8 mouse cellular contexts compared by ENCODE assay signal in the genomic region with DNA sequence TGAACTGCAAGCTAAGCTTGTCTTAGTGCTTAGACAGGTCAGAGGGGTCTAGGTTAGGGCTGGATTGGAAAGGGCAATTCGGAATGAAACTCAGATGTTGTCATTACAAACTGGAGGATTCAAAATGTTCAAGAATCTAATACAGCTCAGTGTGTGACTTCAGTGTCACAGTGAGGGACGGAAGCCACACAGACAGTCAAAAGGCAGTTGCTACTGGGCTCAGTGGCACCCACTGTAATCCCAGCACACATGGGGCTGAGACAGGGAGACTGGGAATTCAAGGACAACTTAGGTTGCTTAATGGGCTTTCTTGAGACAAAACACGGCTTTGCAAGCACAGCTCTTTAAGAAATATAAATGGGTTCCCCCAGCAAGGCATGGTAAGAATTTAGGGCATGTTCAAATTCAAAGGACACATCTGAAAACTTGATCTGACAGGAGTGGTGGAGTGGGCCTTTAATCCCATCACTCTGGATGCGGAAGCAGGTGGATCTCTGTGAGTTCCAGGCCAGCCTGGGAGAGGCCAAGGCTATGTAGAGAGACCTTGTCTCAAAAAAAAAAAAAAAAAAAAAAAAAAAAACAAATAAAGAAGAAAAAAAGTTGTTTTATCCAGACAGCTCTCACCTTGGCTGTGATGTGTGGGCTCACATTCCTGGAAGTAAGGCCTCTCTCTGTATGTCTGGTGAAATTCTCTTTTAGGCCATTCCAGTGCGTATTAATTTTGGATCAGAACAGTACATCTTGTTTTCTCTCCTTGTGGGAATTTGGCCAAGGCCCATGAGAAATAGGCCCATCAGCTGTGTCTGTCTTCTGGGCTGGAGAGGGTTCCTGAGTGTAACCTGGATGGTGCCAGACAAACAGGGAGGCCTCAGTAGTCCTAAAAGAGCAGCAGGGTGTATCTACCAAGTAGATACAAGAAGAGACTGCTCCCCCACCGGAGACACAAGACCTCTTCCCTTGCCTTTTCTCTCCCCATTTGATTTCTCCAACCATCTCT.
A peak's percentile ranks its signal among the peaks of the same experiment; 100 is the strongest.
DNase-seq lines count a peak whose midpoint lies in the region; ATAC-seq and TF ChIP-seq lines count a peak whose summit lies in the region.

No protein-coding gene starts in this region.

- peaks cover 7% of the 10 kb centered on the region for H3K9me3 ChIP-seq in CH12.LX (replicated peaks; ENCODE audit: low read length)
- no peaks in the 10 kb centered on the region for H3K9me3 ChIP-seq in forebrain, embryonic 13.5 days (replicated peaks)
- no peaks in the 10 kb centered on the region for H3K9me3 ChIP-seq in liver, embryonic 12.5 days (replicated peaks)

- H3K4me1 ChIP-seq in CH12.LX (ENCODE audit: control insufficient read depth in 1 of 2, insufficient read depth in 2 of 2) = peaks cover 7 to 18% of the 10 kb centered on the region in 2 experiments
- peaks cover 38% of the 10 kb centered on the region for H3K4me1 ChIP-seq in forebrain, embryonic 13.5 days
- peaks cover 31% of the 10 kb centered on the region for H3K4me1 ChIP-seq in liver, embryonic 12.5 days
- H3K4me1 ChIP-seq in thymus, adult 2 months (replicated peaks; ENCODE audit: control insufficient read depth, insufficient read depth, low read length) = peaks cover 8% of the 10 kb centered on the region

- peak overlapping the region; percentile 15; the same call in 1 of the 2 replicates for H3K9ac ChIP-seq in CH12.LX (ENCODE audit: insufficient read depth, low read depth)
- no peak overlapping the region for H3K9ac ChIP-seq in forebrain, embryonic 13.5 days
- no peak overlapping the region for H3K9ac ChIP-seq in liver, embryonic 12.5 days

- intact Hi-C loops in heart, postnatal 10 days (cut with DNase I) = loop anchor here (10.0 kb wide), 1 partner anchor 492 kb away; no protein-coding TSS in a partner anchor

- TF ChIP-seq EP300 in CH12.LX (IDR thresholded peaks at IDR 0.05; ENCODE audit: low read length) = no peak

- peaks cover 9% of the 10 kb centered on the region for H3K27me3 ChIP-seq in CH12.LX (replicated peaks)
- H3K27me3 ChIP-seq in forebrain, embryonic 13.5 days = peaks cover 65% of the 10 kb centered on the region
- H3K27me3 ChIP-seq in liver, embryonic 12.5 days (replicated peaks) = peaks cover 62% of the 10 kb centered on the region
- peaks cover 13% of the 10 kb centered on the region for H3K27me3 ChIP-seq in thymus, adult 2 months (ENCODE audit: control insufficient read depth, insufficient read depth, low read length)

- no peak for TF ChIP-seq CTCF in CH12.LX (conservative IDR thresholded peaks at IDR 0.05 in 1 of 2, IDR thresholded peaks at IDR 0.05 in 1 of 2; ENCODE audit: low read depth in 2 of 2, low read length in 2 of 2)
- no peak for TF ChIP-seq CTCF in thymus, adult 2 months (IDR thresholded peaks at IDR 0.05; ENCODE audit: borderline replicate concordance, control insufficient read depth, extremely low read depth, insufficient read depth, low read length, poor library complexity)

- DNase-seq in heart, adult 18-20 months = peak; percentile 30 to 34
- no peak for DNase-seq in heart, postnatal 10 days
- DNase-seq in CH12.LX (ENCODE audit: extremely low read depth) = no peak
- no peak for DNase-seq in layer of hippocampus, adult 8-10 months (ENCODE audit: low spot score in 2 of 2)
- DNase-seq in thymus, adult 2 months = no peak
- DNase-seq in kidney, adult 18-20 months = no peak

- H3K4me2 ChIP-seq in CH12.LX (ENCODE audit: insufficient read depth, low read depth, poor library complexity, severe bottlenecking) = peak overlapping the region; percentile 79; the same call in 1 of the 2 replicates
- peak overlapping the region; percentile 49; the same call in 1 of the 2 replicates for H3K4me2 ChIP-seq in forebrain, embryonic 13.5 days
- H3K4me2 ChIP-seq in liver, embryonic 12.5 days = peak overlapping the region; percentile 57

- no peaks in the 10 kb centered on the region for H3K79me2 ChIP-seq in CH12.LX (replicated peaks; ENCODE audit: control insufficient read depth, extremely low read depth, insufficient read depth, poor library complexity, severe bottlenecking)

- WGBS in forebrain, embryonic 13.5 days = 66% methylated on average over 6 of the region's 6 CpGs
- WGBS in liver, embryonic 12.5 days (ENCODE audit: insufficient replicate concordance) = 63% methylated on average over 6 of the region's 6 CpGs
- WGBS in thymus, adult 2 months = 87% methylated on average over 6 of the region's 6 CpGs

- no peak for ATAC-seq in forebrain, embryonic 13.5 days
- no peak for ATAC-seq in liver, embryonic 12.5 days

- no peak overlapping the region for H3K4me3 ChIP-seq in CH12.LX (replicated peaks in 1 of 3; ENCODE audit: low read depth in 2 of 3, low read length in 2 of 3, poor library complexity in 1 of 3)
- no peak overlapping the region for H3K4me3 ChIP-seq in forebrain, embryonic 13.5 days
- H3K4me3 ChIP-seq in liver, embryonic 12.5 days = no peak overlapping the region
- no peak overlapping the region for H3K4me3 ChIP-seq in thymus, adult 2 months (ENCODE audit: control insufficient read depth, insufficient read depth, low read length)

- TF ChIP-seq RAD21 in CH12.LX (IDR thresholded peaks at IDR 0.05; ENCODE audit: low read depth, low read length) = no peak

- no peak overlapping the region for H3K27ac ChIP-seq in CH12.LX (ENCODE audit: insufficient read depth, low read depth)
- peak overlapping the region; percentile 45; the same call in 1 of the 2 replicates for H3K27ac ChIP-seq in forebrain, embryonic 13.5 days
- H3K27ac ChIP-seq in liver, embryonic 12.5 days = 0 out of 2 replicates have a peak overlapping the region, but pooled peaks have one; percentile 4
- no peak overlapping the region for H3K27ac ChIP-seq in thymus, adult 2 months (ENCODE audit: control insufficient read depth, insufficient read depth, low read length)

- in situ Hi-C loops in CH12.LX (cut with MboI; ENCODE audit: low pct_ligation_motif_present, low pct_unique_long_range_greater_than_20kb, low sequenced_read_pairs) = no loop called here

- H3K36me3 ChIP-seq in CH12.LX (replicated peaks in 1 of 2; ENCODE audit: control insufficient read depth in 1 of 2, insufficient read depth in 1 of 2, low read length in 1 of 2) = no peaks in the 10 kb centered on the region
- H3K36me3 ChIP-seq in forebrain, embryonic 13.5 days (ENCODE audit: poor library complexity, severe bottlenecking) = no peaks in the 10 kb centered on the region
- no peaks in the 10 kb centered on the region for H3K36me3 ChIP-seq in liver, embryonic 12.5 days
- H3K36me3 ChIP-seq in thymus, adult 2 months (ENCODE audit: control insufficient read depth, insufficient read depth, low read length) = no peaks in the 10 kb centered on the region

- dilution Hi-C loops in CH12.LX (cut with MboI; ENCODE audit: extremely low pct_ligation_motif_present, extremely low pct_unique_long_range_greater_than_20kb, low sequenced_read_pairs) = no loop called here

- TF ChIP-seq POLR2A in CH12.LX (IDR thresholded peaks at IDR 0.05; ENCODE audit: low read depth, low read length) = no peak
- TF ChIP-seq POLR2A in thymus, adult 2 months (IDR thresholded peaks at IDR 0.05; ENCODE audit: control insufficient read depth, extremely low read depth, insufficient read depth, low read length, poor library complexity) = no peak

TF ChIP-seq in CH12.LX, 34 proteins besides CTCF, POLR2A, EP300 and RAD21:
- TF ChIP-seq MAX (IDR thresholded peaks at IDR 0.05; ENCODE audit: low read length) (no peak), ZNF384 (IDR thresholded peaks at IDR 0.05; ENCODE audit: low read depth, low read length) (peak; percentile 22; the same call in 1 of the 2 replicates), E2F4 (IDR thresholded peaks at IDR 0.05; ENCODE audit: insufficient replicate concordance, low read depth, low read length) (no peak)

Comparison
In these comparisons a context has a peak if more than half of its experiments do, and no peak if none do; other contexts are left out.
1. DNase-seq: peak in heart, adult 18-20 months (2 of 2); none in heart, postnatal 10 days (0 of 2), CH12.LX (single experiment), layer of hippocampus, adult 8-10 months (0 of 2), thymus, adult 2 months (single experiment) and kidney, adult 18-20 months (single experiment).
2. H3K27ac ChIP-seq: peak in forebrain, embryonic 13.5 days (single experiment) and liver, embryonic 12.5 days (single experiment); none in CH12.LX (single experiment) and thymus, adult 2 months (single experiment).
3. Peak in every context shown above with its lines, with median percentiles within 50 percentile points of each other: H3K4me2 ChIP-seq.